Mouse (Mus musculus) kidney, adult 11 months (tissue): Measurements from ENCODE around the gene Tnrc6b.

ENCODE experiments used
- DNase-seq: peaks from one replicate; pipeline ENCODE4 v3.0.0; 2022

Gene Tnrc6b

GRCm38 (mm10) chr15:80710608-80711363, at the start of gene Tnrc6b:
Gene Tnrc6b, plus strand, starts transcription at chr15:80711313.
- peak; percentile 99 for DNase-seq

GRCm38 (mm10) chr15:80664444-80664843, 46.7 kb upstream of the Tnrc6b start:
- DNase-seq = no peak

DNA sequence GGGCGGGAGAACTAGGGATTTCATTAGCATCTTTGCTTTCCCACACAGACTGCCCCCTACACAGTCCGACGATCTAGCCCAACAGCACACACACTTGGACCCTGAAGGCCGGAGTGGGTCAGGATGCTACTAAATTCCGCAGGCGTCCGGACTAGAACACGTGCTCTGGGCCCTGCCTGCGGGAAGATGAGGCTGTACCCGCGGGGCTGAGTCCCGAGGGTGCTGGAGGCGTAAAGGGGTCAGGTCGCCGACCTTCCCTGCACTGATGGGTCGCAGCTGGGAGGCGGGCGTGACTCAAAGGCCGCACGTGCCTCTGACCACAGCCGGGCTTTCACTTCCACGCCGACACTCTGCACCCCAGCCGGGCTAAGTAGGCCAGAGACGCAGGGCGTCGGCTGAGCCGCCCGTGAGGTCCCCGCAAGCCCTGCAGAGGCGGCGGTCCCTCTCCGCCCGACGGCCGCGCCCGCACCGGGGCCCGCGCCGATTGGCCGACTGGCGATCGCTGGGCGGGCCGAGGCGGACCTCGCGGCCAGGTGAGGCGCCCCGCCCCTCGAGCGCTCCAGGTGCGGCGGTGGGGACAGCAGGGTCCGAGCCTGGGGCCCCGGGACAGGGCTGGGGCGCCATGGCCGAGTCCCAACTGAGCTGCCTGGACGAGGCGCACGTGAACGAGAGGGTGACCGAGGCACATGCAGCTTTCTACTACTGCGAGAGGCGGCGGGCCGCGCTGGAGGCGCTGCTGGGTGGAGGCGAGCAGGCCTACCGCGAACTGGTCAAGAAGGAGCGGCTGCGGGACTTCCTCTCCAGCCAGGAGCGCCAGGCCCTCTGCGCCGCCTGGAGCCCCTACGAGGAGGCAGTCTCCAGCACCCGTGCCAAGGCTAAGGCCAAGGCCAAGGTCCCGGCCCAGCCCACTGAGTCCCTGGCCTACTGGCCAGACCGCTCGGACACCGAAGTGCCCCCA, 39.5 kb upstream of the Tnrc6b start, which contains the start of gene Fam83f:
TSS of gene Fam83f (plus strand) at position 553 of the 958 bp plus-strand sequence.
- peak; percentile 59 for DNase-seq

DNA sequence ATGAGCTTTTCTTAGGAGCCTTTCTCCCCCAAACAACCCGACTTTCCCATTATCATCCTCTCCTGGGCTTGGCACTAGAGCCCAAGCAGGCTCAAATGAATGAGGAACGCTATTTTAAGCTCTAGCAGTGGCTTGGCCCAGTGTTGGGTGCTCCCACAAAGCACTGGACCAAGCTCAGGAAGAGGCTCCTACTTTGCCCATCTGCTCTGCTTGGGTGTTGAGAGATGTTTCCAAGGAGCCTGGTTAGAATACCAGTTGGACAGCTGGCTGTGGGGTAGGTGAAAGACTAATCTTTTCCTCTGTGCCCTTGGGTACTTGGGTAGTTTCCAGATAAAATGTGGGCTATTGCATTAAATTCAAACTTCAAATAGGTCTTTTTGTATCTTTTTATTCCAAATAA, 38.3 kb upstream of the Tnrc6b start:
- no peak for DNase-seq

DNA sequence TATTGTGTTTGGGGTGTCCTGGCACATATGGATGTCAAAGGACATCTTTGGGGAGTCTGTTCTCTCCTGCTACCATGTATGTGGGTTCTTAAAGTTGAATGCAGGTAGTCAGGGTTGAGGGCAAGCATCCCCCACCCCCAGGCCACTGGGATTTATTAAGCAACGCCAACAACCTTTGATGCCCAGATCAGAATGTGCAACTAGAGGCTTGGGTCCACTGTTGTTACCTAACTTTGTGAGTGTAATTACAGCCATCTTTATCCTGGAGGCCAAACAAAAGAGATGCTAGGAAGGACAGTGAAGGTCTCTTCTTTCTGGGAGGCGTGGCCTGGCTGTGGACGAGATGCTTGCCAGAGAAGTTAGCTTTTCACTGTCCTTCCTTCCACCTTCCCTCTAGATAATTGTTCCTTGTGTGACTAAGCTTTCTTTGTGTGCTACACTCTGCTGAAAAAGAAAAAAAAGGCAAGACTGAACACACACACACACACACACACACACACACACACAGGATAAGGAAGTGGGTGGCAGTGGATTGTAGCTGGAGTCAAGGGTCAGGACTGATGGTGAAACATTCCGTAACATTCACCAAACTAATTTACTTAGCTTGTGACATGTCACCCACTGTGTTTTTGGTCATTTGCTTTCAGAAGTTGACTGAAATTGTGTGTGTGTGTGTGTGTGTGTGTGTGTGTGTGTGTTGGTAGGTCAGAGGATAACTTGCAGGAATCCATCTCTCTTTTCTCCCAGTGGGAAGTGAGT, 37.6 kb upstream of the Tnrc6b start:
- DNase-seq = no peak

- no peak for DNase-seq
Measured at GRCm38 (mm10) chr15:80674700-80675099, 36.4 kb upstream of the Tnrc6b start.

DNA sequence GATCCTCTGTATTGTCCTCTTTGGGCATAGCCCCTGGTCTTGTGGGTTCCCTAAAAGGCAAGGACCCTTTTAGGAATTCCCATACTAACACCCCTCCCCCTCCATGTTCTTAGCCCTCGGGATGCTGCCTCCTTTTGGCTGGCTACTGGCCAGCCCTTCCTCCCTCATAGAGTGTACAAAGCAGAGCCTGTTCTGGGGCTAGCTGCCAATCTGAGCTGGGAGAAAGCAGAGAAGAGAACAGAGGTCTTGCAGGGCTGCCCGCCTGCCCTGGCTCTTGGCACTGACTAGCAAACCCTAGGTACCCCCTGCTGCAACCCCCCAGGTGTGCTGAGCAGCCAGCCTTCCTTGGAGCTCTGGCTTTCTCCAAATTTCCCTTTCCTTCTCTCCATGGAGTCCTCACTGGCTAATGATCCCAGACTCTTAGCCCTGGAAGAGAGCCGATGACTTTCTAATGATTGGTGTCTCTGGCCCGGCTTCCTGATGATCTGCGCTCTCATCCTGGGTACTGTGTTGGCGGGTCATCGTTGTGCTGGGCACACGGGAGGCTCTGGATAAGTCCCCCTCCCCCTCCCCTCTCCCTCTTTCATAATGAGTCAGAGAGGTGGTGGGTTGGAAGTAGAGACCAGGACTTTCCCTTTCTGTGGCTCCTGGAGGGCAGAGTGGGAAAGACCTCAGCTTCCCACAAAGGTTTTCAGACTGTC, 31.4 kb upstream of the Tnrc6b start:
- peak; percentile 78 for DNase-seq

- DNase-seq = peak; percentile 84
Measured at GRCm38 (mm10) chr15:80680347-80681030, 30.6 kb upstream of the Tnrc6b start.

DNA sequence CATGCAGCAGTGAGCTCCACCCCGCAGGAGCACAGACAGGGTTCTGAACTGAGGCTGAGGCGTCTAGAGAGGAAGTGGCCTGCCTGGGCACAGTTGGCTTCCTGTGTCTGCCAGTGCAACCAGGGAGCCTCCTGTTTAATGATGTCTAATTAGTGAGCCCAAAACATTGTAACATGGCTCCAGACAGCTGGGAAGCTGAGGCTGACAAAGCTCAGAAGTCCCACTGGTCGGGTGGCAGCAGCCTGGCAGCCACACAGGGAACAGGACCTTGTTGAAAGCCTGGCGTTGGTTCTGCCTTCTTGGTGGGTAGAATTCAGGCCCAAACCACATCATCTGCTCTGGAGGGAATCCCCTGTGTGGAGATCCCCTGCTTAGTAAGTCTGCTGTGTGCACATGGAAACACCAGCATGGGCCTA, 29.6 kb upstream of the Tnrc6b start:
- DNase-seq = no peak

DNA sequence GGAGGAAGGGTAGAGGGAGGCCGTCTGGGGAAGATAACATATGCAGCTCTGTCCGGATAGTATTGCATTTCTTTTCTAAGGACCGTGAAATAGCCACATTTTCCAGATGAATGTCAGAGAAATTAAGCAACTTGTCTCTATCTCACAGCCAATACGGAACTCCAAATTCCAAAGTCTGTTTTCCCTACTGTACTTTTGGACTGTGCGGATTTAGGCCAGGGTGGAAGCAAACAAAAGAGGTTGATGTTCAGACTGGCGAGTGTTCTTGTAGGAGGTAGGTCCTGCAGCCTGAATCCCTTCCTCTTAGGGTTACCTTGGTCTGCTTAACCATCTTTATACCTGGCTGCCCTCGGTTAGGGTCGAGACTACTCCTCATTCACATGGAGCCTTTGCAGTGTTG, 28.8 kb upstream of the Tnrc6b start:
- DNase-seq = peak; percentile 57

GRCm38 (mm10) chr15:80683151-80683550, 28.0 kb upstream of the Tnrc6b start:
- DNase-seq = peak; percentile 67

- no peak for DNase-seq
Measured at GRCm38 (mm10) chr15:80683990-80684389, 27.1 kb upstream of the Tnrc6b start.

GRCm38 (mm10) chr15:80684786-80685602, 26.1 kb upstream of the Tnrc6b start:
- no peak for DNase-seq

DNA sequence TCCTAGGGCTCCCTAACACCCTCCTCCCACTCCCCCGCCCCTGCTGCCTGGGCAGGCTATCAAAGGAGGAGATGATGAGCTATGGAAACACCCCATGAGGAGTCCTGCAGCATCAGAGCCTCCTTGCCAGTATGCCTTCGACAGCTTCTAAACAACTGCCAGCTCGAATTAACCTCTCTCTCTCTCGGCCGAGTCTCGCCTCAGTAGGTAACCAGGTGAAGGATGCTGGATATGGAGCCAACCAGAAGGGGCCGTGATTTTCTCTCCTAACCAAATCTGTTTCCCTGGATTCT, 25.6 kb upstream of the Tnrc6b start:
- DNase-seq = no peak

DNA sequence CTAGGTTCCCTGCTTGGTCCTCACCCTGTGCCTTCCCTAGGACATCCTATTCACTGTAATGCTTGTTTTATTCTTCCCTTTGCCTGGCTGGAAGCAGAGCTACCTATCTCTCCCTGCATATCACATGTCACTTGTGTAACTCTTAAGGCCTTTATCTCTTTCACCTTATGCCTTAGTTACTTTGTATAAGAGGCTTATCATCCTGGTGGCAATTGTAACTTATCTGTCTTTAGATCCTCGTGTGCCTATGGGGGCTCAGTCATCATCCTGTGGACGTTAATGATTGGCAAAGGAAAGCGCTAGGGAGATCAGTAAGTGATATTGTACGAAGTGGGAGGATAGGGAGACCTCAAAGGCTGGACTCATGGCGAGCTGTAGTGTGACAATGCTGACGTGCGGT, 22.6 kb upstream of the Tnrc6b start:
- no peak for DNase-seq

DNA sequence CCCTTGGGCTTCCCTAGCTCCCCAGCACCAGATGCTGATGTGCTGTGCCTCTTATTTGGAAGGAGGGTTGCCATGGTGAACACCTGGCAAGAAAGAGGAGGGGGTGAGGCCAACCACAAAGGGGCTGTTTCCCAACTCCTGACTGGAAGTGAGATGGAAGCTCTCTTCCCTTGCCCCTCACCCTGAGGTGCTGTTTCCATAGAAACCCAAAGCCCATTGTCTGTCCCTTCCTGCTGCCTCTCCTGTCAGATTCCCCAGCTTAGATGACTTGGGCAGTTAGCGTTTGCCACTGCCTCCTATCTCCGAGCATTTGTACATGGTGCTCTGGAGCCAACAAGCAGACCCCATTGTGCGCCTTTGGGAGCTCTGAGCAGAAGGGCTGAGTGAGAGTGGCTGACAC, 17.6 kb upstream of the Tnrc6b start:
- no peak for DNase-seq

DNA sequence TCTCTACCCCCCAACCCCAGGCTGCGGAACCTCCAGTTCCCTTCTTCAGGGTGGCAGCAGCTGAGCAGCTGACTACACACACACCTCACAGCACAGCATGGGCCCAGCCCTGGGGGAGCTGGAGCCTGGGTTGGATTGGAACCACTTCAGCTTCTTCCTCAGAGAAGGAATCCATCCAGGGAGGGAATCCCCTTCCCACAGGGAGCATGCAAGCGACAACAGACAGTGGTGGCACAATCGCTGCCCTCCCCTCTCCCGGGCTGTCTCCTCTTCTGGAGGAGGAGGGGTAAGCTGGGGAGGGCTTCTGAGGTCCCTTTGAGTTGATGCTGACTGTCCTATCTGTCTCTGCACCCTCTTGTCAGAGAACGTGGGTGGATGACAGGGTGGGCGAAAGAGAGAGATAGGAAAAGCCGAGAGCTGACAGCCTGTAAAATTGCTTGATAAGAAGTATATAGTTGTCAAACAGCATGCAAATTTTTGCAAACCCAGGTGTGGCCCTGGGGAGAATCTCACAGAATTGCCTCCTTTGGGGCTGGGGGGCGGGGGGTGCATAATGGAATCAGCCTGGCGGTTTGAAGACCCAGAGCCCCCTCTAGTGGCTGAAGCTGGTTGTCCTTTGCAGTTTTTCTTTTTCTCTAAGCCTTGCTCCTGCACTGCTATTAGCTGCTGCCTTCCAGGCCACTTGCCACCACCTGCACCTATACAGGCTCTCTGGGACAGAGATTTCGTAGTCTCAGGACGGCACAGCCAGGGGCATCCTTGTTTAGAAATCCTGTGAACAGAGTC, 16.8 kb upstream of the Tnrc6b start:
- no peak for DNase-seq

DNA sequence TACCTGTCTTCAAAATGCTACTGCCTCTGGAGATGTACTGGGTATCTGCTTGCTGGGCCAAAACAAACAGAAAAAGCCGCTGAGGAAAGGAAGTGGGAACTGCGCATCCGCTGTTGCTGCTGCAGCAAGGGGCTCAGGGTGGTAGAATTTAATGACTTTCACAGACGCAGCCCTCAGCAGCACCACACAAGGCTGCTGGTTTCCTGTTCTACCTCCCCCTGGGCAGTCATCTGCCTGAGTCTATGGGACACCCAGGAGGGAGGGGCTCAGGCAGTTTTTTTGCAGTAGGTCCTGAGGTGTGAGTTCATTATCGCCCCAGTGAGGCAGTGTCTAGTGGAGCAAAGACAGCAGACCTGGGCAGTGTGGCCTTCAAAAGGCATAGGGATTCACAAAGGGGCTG, 13.5 kb upstream of the Tnrc6b start:
- DNase-seq = no peak

GRCm38 (mm10) chr15:80701481-80702257, 9.4 kb upstream of the Tnrc6b start:
- no peak for DNase-seq
